Mouse (Mus musculus) limb, embryonic 12.5 days (tissue): ENCODE measurements at regions not wholly inside any gene's neighbourhood (a gene's known extent, or its start where the extent isn't known, plus 50 kb on each side); places are given as distances from the start of the nearest gene placed in this dataset.
A peak's percentile ranks its signal among the peaks of the same experiment; 100 is the strongest.

Experiments used
- ATAC-seq: fragments of 200-750 bp; cut with Nextera tagmentation; 2 replicates; pipeline ENCODE4 v1.8.0; 2017; ENCODE audit warnings: low read depth, moderate TSS enrichment; ENCODE audit not compliant: insufficient number of reproducible peaks, insufficient read depth, low FRiP score, low TSS enrichment
- H3K27ac ChIP-seq: fragments of 300-500 bp; sonication (generic); 2 replicates; pipeline ENCODE4 v1.5.1; 2016; ENCODE audit warnings: mild to moderate bottlenecking, moderate library complexity
- H3K27me3 ChIP-seq: fragments of 300-500 bp; sonication (generic); 2 replicates; pipeline ENCODE4 v1.6.1; 2016; ENCODE audit warnings: mild to moderate bottlenecking, moderate library complexity
- H3K36me3 ChIP-seq: fragments of 300-500 bp; sonication (generic); 2 replicates; pipeline ENCODE4 v1.6.1; 2016; ENCODE audit warnings: mild to moderate bottlenecking, moderate library complexity
- H3K4me1 ChIP-seq: fragments of 300-500 bp; sonication (generic); replicated peaks from 2 replicates; pipeline ENCODE4 v1.6.1; 2016
- H3K4me2 ChIP-seq: fragments of 300-500 bp; sonication (generic); 2 replicates; pipeline ENCODE4 v1.6.1; 2016; ENCODE audit warnings: mild to moderate bottlenecking, moderate library complexity
- H3K4me3 ChIP-seq: fragments of 300-500 bp; sonication (generic); replicated peaks from 2 replicates; pipeline ENCODE4 v1.5.1; 2016; ENCODE audit warnings: mild to moderate bottlenecking
- H3K9ac ChIP-seq: fragments of 300-500 bp; sonication (generic); replicated peaks from 2 replicates; pipeline ENCODE4 v1.6.1; 2016; ENCODE audit warnings: mild to moderate bottlenecking, moderate library complexity
- H3K9me3 ChIP-seq: fragments of 300-500 bp; sonication (generic); 2 replicates; pipeline ENCODE4 v1.6.1; 2016; ENCODE audit warnings: mild to moderate bottlenecking, moderate library complexity
- WGBS: fragments of 180-500 bp; shearing (Covaris S2); methylation state at CpG from one replicate; pipeline ENCODE4 v1.1.7; 2016; 5-methylcytosine and 5-hydroxymethylcytosine counted together

- no peak overlapping the region for H3K9ac ChIP-seq
- no peaks in the 10 kb centered on the region for H3K9me3 ChIP-seq
- H3K36me3 ChIP-seq, result no peaks in the 10 kb centered on the region
- no peaks in the 10 kb centered on the region for H3K27me3 ChIP-seq
- peaks cover 13% of the 10 kb centered on the region for H3K4me1 ChIP-seq
- ATAC-seq, result no peak
- H3K4me3 ChIP-seq, result no peak overlapping the region
- no peak overlapping the region for H3K4me2 ChIP-seq
- H3K27ac ChIP-seq, result no peak overlapping the region
- 70% methylated on average over 6 of the region's 6 CpGs for WGBS
Observed at GRCm38 (mm10) chr3:34458766-34459165, 191.4 kb upstream of the Sox2 start.

DNA sequence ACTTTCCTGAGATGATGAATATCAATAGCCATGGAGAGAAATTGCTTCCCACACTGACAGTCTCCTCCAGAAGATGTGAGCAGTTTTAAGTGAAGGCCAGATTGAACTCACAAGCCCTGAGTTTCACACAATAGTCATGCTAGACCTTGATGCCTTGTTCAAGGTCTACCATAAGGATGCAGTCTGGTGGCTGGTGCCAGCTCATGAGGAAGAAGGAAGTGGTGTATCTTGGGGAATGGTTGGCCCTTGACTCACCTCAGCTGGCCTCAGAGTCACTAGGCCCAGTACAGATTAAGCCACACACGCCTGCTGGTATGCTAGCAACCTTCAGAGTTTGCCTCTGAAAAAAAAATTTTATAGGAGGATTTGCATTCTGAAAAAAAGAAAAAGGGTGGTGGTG, 192.4 kb upstream of the Sox2 start:
- ATAC-seq, result no peak
- H3K27me3 ChIP-seq, result no peaks in the 10 kb centered on the region
- no peaks in the 10 kb centered on the region for H3K9me3 ChIP-seq
- WGBS, result 88% methylated on average over 1 of the region's 1 CpGs
- H3K4me3 ChIP-seq, result no peak overlapping the region
- H3K9ac ChIP-seq, result no peak overlapping the region
- H3K4me1 ChIP-seq, result peaks cover 13% of the 10 kb centered on the region
- H3K27ac ChIP-seq, result no peak overlapping the region
- H3K4me2 ChIP-seq, result no peak overlapping the region
- no peaks in the 10 kb centered on the region for H3K36me3 ChIP-seq

DNA sequence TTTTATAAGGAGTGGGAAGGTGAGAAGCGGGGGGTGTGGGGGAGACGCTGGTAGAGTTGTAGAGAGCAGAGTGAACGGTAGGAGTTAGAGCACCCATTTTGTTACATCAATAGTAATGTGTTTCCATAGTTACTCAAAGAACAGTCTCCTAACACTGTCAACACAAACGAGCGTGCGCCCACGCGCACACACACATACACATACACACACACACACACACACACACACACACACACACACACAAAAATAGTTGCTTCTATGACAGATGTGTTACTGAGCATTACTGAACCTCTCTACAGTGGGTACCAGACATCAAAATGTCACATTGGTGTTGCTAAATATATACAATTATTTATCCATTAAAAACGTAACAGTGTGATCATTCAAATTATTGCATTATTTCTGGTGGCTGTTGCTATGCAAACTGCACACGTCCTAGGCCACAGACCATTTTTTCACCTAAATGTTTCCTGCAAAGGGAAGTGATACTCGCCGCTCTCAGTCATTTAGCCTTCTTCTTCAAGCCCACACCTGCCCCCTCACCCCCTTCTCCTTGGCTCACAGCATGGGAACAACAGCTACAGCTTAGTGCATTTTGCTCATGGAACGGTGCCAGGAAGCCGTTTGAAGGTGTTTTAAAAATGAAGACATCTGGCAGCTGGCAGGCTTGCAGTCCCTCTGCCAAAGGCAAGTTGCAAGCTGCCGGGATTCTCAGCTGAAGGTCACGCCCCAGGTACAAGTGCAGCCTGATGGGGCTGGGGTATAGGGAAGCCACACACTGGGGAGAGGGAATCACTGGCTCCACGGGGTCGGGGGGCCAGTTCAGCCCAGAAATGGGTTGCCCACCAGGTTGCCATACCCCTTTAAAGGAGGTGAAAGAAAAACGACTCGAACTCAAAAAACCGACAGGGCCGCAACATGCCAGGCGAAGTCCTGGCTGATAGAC, 193.4 kb upstream of the Sox2 start:
- Histone ChIP-seq H3K4me3 (no peak overlapping the region), H3K4me1 (peaks cover 13% of the 10 kb centered on the region), H3K9me3 (0 out of 2 replicates have a peak, but pooled peaks cover 3% of the 10 kb centered on the region), H3K4me2 (no peak overlapping the region), H3K36me3 (no peaks in the 10 kb centered on the region), H3K27me3 (no peaks in the 10 kb centered on the region), H3K27ac (no peak overlapping the region), H3K9ac (no peak overlapping the region)
- WGBS, result 60% methylated on average over 23 of the region's 23 CpGs
- ATAC-seq, result peak; percentile 56

DNA sequence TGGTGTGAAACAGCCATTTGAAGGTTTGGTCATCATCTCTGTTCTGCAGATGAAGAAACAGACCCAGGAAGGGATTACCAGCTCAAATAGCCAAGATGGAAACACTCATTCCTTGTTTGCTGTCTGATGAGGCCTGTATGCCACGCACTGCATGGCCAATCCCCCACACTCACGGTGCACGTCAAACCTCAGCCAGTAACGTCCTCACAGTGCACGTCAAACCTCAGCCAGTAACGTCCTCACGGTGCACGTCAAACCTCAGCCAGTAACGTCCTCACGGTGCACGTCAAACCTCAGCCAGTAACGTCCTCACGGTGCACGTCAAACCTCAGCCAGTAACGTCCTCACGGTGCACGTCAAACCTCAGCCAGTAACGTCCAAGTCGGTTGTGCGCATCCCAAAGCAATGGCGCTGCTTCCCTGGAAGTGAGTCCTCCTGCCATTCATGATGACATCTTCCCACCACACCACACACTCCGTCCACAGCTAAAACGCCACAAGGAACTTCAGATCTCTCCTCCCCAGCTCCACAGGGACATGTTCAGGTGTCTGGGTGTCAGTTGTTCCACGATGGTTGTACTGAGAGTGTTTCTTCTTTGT, 196.1 kb upstream of the Sox2 start:
- H3K4me2 ChIP-seq, result no peak overlapping the region
- no peaks in the 10 kb centered on the region for H3K27me3 ChIP-seq
- WGBS, result 96% methylated on average over 24 of the region's 24 CpGs
- no peak overlapping the region for H3K4me3 ChIP-seq
- H3K9ac ChIP-seq, result no peak overlapping the region
- H3K9me3 ChIP-seq, result 0 out of 2 replicates have a peak, but pooled peaks cover 3% of the 10 kb centered on the region
- peaks cover 13% of the 10 kb centered on the region for H3K4me1 ChIP-seq
- no peak for ATAC-seq
- H3K27ac ChIP-seq, result no peak overlapping the region
- no peaks in the 10 kb centered on the region for H3K36me3 ChIP-seq

DNA sequence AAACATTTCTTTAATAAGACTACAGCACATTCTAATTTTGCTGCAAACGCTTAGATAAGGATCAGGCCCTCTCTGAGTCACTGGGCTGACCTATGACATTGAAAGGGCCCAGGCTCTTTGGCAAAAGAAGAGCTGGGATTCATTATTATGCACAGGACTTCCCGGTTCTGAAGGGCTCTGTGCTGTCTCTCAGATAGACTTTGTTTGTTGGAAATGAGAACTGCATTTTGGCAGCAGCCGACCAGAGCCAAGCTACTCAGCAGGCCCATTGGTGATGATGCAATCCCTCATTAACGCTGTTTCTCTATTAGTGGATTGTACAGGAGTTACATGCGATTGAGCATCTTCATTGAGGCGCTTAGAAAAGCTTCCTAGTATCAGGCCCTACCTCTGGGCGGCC, 204.9 kb upstream of the Sox2 start:
- Histone ChIP-seq H3K36me3 (no peaks in the 10 kb centered on the region), H3K4me3 (no peak overlapping the region), H3K27ac (no peak overlapping the region), H3K27me3 (peaks cover 9% of the 10 kb centered on the region), H3K9me3 (peaks cover 3% of the 10 kb centered on the region), H3K4me1 (peaks cover 8% of the 10 kb centered on the region), H3K4me2 (no peak overlapping the region), H3K9ac (no peak overlapping the region)
- no peak for ATAC-seq
- WGBS, result 61% methylated on average over 7 of the region's 7 CpGs

- H3K4me1 ChIP-seq, result peaks cover 8% of the 10 kb centered on the region
- H3K4me3 ChIP-seq, result no peak overlapping the region
- H3K36me3 ChIP-seq, result no peaks in the 10 kb centered on the region
- ATAC-seq, result no peak
- H3K27ac ChIP-seq, result no peak overlapping the region
- peaks cover 3% of the 10 kb centered on the region for H3K9me3 ChIP-seq
- 55% methylated on average over 5 of the region's 5 CpGs for WGBS
- no peak overlapping the region for H3K9ac ChIP-seq
- H3K4me2 ChIP-seq, result no peak overlapping the region
- peaks cover 9% of the 10 kb centered on the region for H3K27me3 ChIP-seq
Observed at GRCm38 (mm10) chr3:34444802-34445201, 205.4 kb upstream of the Sox2 start.

GRCm38 (mm10) chr3:34443731-34444628, 206.2 kb upstream of the Sox2 start:
- no peak overlapping the region for H3K9ac ChIP-seq
- no peak overlapping the region for H3K27ac ChIP-seq
- H3K27me3 ChIP-seq, result peaks cover 9% of the 10 kb centered on the region
- no peaks in the 10 kb centered on the region for H3K36me3 ChIP-seq
- WGBS, result 38% methylated on average over 28 of the region's 28 CpGs
- H3K4me1 ChIP-seq, result peaks cover 8% of the 10 kb centered on the region
- no peak for ATAC-seq
- no peak overlapping the region for H3K4me3 ChIP-seq
- H3K4me2 ChIP-seq, result peak overlapping the region; percentile 26; the same call in 1 of the 2 replicates
- H3K9me3 ChIP-seq, result peaks cover 3% of the 10 kb centered on the region

- H3K27me3 ChIP-seq, result peaks cover 9% of the 10 kb centered on the region
- no peak for ATAC-seq
- no peak overlapping the region for H3K4me2 ChIP-seq
- H3K4me3 ChIP-seq, result no peak overlapping the region
- H3K9me3 ChIP-seq, result peaks cover 3% of the 10 kb centered on the region
- H3K4me1 ChIP-seq, result peaks cover 8% of the 10 kb centered on the region
- no peak overlapping the region for H3K27ac ChIP-seq
- no peaks in the 10 kb centered on the region for H3K36me3 ChIP-seq
- WGBS, result 72% methylated on average over 5 of the region's 5 CpGs
- H3K9ac ChIP-seq, result no peak overlapping the region
Observed at GRCm38 (mm10) chr3:34443307-34443706, 206.9 kb upstream of the Sox2 start.

GRCm38 (mm10) chr3:34441792-34442191, 208.4 kb upstream of the Sox2 start:
- no peak overlapping the region for H3K4me2 ChIP-seq
- H3K4me1 ChIP-seq, result peaks cover 8% of the 10 kb centered on the region
- peaks cover 3% of the 10 kb centered on the region; the same call in 1 of the 2 replicates for H3K9me3 ChIP-seq
- H3K27ac ChIP-seq, result no peak overlapping the region
- ATAC-seq, result no peak
- H3K9ac ChIP-seq, result no peak overlapping the region
- no peaks in the 10 kb centered on the region for H3K36me3 ChIP-seq
- peaks cover 9% of the 10 kb centered on the region for H3K27me3 ChIP-seq
- 66% methylated on average over 4 of the region's 4 CpGs for WGBS
- no peak overlapping the region for H3K4me3 ChIP-seq

GRCm38 (mm10) chr3:34441266-34441665, 208.9 kb upstream of the Sox2 start:
- no peak overlapping the region for H3K4me2 ChIP-seq
- no peak overlapping the region for H3K27ac ChIP-seq
- H3K4me1 ChIP-seq, result peaks cover 8% of the 10 kb centered on the region
- no peaks in the 10 kb centered on the region for H3K36me3 ChIP-seq
- H3K9ac ChIP-seq, result no peak overlapping the region
- no peak overlapping the region for H3K4me3 ChIP-seq
- H3K9me3 ChIP-seq, result no peaks in the 10 kb centered on the region
- ATAC-seq, result no peak
- H3K27me3 ChIP-seq, result peaks cover 9% of the 10 kb centered on the region
- 64% methylated on average over 5 of the region's 5 CpGs for WGBS

- H3K4me1 ChIP-seq, result no peaks in the 10 kb centered on the region
- WGBS, result 71% methylated on average over 9 of the region's 9 CpGs
- no peak overlapping the region for H3K9ac ChIP-seq
- no peak overlapping the region for H3K4me2 ChIP-seq
- no peaks in the 10 kb centered on the region; the same call in 1 of the 2 replicates for H3K9me3 ChIP-seq
- ATAC-seq, result no peak
- H3K27ac ChIP-seq, result no peak overlapping the region
- H3K27me3 ChIP-seq, result peaks cover 8% of the 10 kb centered on the region; the same call in 1 of the 2 replicates
- H3K36me3 ChIP-seq, result no peaks in the 10 kb centered on the region
- no peak overlapping the region for H3K4me3 ChIP-seq
Observed at GRCm38 (mm10) chr3:34434901-34435300, 215.3 kb upstream of the Sox2 start.
